Mouse (Mus musculus) monocyte, adult 2 months (primary cell): ENCODE results near the gene Gm28051.

ENCODE experiments used
- DNase-seq, 2 experiments: peaks; one replicate each; pipeline ENCODE4 v3.0.0; 2022; ENCODE audit warnings: low spot score in 2 of 2, low read depth in 1 of 2

The Gm28051 gene

GRCm38 (mm10) chr12:102743036-102743588 is 14.5 kb downstream of the Gm28051 start:
- no peak for DNase-seq

GRCm38 (mm10) chr12:102742056-102742455 is 15.5 kb downstream of the Gm28051 start:
- no peak for DNase-seq

GRCm38 (mm10) chr12:102740285-102740684 is 17.3 kb downstream of the Gm28051 start:
- no peak for DNase-seq

- DNase-seq, result no peak
Measured at GRCm38 (mm10) chr12:102739096-102739495, 18.5 kb downstream of the Gm28051 start.

- DNase-seq, result peak in 1 of 2 experiments; percentile 49
Measured at GRCm38 (mm10) chr12:102733381-102733780, 24.2 kb downstream of the Gm28051 start.

- no peak for DNase-seq
Measured at GRCm38 (mm10) chr12:102730798-102731619, 26.6 kb downstream of the Gm28051 start.

- DNase-seq, result no peak
Measured at GRCm38 (mm10) chr12:102729855-102730797, 27.4 kb downstream of the Gm28051 start.

- no peak for DNase-seq
Measured at GRCm38 (mm10) chr12:102725761-102726175, 31.8 kb downstream of the Gm28051 start.

GRCm38 (mm10) chr12:102725146-102725545 is 32.4 kb downstream of the Gm28051 start:
- DNase-seq, result no peak

- DNase-seq, result no peak
Measured at GRCm38 (mm10) chr12:102723861-102724260, 33.7 kb downstream of the Gm28051 start.

GRCm38 (mm10) chr12:102722966-102723365 is 34.6 kb downstream of the Gm28051 start:
- DNase-seq, result no peak

GRCm38 (mm10) chr12:102722451-102722850 is 35.1 kb downstream of the Gm28051 start:
- no peak for DNase-seq

- DNase-seq, result no peak
Measured at GRCm38 (mm10) chr12:102719552-102720315, 37.8 kb downstream of the Gm28051 start.

GRCm38 (mm10) chr12:102714654-102715395 is 42.7 kb downstream of the Gm28051 start:
- no peak for DNase-seq

GRCm38 (mm10) chr12:102714116-102714515 is 43.4 kb downstream of the Gm28051 start:
- no peak for DNase-seq

- no peak for DNase-seq
Measured at GRCm38 (mm10) chr12:102713153-102713865, 44.3 kb downstream of the Gm28051 start.

- DNase-seq, result no peak
Measured at GRCm38 (mm10) chr12:102710851-102711375, 46.7 kb downstream of the Gm28051 start.

GRCm38 (mm10) chr12:102709896-102710295 is 47.7 kb downstream of the Gm28051 start:
- DNase-seq, result no peak

- DNase-seq, result no peak
Measured at GRCm38 (mm10) chr12:102708220-102708619, 49.3 kb downstream of the Gm28051 start.
